Mouse (Mus musculus) lung, adult 2 months (tissue): ENCODE data around the gene Actr8. TPM values are rescaled to one million over a fixed set of nuclear protein-coding genes. Genes with fewer than 3 reads are reported as not detected.

Source experiments
- DNase-seq: peaks from one replicate; pipeline ENCODE4 v3.0.0; 2022
- H3K4me1 ChIP-seq: fragments of 200-500 bp; 2 replicates; pipeline ENCODE4 v1.6.1; 2011; ENCODE audit warnings: low read length; ENCODE audit not compliant: control insufficient read depth, insufficient read depth
- H3K4me3 ChIP-seq: fragments of 200-500 bp; replicated peaks from 2 replicates; pipeline ENCODE3; 2011; ENCODE audit warnings: low read depth, mild to moderate bottlenecking, control low read depth, low read length; ENCODE audit errors: extremely low read depth
- CTCF ChIP-seq: fragments of 200-500 bp; IDR thresholded peaks from 2 replicates; pipeline ENCODE4 v1.5.1; 2011; ENCODE audit warnings: mild to moderate bottlenecking, low read length, control low read depth; ENCODE audit not compliant: insufficient read depth
- POLR2A ChIP-seq: fragments of 200-500 bp; IDR thresholded peaks from 2 replicates; pipeline ENCODE4 v1.6.1; 2011; ENCODE audit warnings: low read depth, mild to moderate bottlenecking, control low read depth, low read length, borderline replicate concordance; ENCODE audit errors: extremely low read depth
- WGBS: fragments of 180-500 bp; shearing (Covaris S2); methylation state at CpG from one replicate; pipeline ENCODE4 v1.1.7; 2018; 5-methylcytosine and 5-hydroxymethylcytosine counted together
- polyA plus RNA-seq: library from polyadenylated mRNA; depleted of rRNA; stranded (reverse); fragments of >200 nt; gene quantifications from 2 replicates; pipeline ENCODE4 v1.2.3, GENCODE M21; 2012

The Actr8 gene
- polyA plus RNA-seq, 1 experiment = 24.6 TPM

DNA sequence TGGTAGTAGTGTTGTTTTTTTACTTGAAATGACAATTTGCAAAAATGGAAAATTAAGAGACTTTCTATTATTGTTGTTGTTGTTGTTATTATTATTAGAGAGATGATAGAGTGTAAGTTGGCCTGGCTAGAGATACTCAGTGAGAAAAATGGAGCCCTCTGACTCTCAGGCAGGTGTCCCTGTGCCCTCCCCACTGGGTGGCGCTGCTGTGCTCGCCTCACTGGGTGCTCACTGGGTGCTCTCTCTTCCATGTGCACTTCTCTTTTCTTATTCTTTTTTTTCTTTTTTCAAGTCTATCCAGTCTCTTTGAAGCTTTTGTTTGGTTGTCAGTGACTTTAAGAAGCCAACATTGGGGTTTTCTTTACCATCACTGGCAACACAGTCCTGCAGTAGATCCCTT is 49.2 kb downstream of the Actr8 start:
- no peak for DNase-seq
- TF ChIP-seq POLR2A (no peak), CTCF (peak; percentile 19; the same call in 1 of the 2 replicates)
- WGBS = 61% methylated on average over 2 of the region's 2 CpGs
- H3K4me1 ChIP-seq = no peaks in the 10 kb centered on the region
- H3K4me3 ChIP-seq = no peak overlapping the region

DNA sequence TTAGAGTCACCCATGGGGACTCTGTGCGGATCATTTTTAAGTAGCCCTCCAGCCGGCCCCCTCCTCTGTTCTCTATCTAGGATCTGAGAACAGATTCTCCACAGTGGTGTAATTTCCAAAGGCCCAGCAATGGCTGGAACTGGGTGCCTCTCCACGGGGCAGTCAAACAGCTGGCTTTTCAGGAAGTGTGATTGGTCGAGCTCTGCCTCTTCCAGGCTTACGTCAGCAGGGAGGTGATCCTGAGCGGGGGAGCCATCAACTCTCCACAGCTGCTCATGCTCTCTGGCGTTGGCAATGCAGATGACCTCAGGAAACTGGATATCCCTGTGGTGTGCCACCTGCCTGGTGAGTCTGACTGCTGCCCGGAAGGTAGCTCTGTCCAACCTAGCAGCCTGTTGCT is 55.3 kb downstream of the Actr8 start:
- Histone ChIP-seq H3K4me3 (no peak overlapping the region), H3K4me1 (no peaks in the 10 kb centered on the region)
- 61% methylated on average over 8 of the region's 8 CpGs for WGBS
- TF ChIP-seq CTCF = no peak
- no peak for TF ChIP-seq POLR2A
- no peak for DNase-seq

DNA sequence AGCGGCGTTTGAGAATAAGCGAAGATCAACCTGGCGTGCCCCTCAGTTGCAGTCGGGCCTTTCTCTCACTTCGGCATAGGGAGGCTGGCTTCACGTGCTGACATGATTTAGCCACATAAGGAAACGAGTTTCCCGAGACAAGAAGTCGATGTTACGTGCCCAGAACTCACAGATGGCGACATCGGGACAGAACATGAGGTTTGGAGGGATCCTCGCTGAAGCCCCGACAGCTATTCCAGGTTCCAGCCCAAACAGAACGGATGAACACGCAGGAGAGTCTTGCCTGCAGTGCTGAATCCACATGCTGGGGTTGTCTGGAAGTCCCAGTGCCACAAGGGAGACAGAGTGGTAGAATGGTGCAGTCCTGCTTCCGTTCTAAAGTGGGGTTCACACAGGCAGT is 60.3 kb downstream of the Actr8 start:
- TF ChIP-seq CTCF = no peak
- no peak for TF ChIP-seq POLR2A
- 91% methylated on average over 18 of the region's 18 CpGs for WGBS
- H3K4me3 ChIP-seq = no peak overlapping the region
- no peak for DNase-seq
- H3K4me1 ChIP-seq = no peaks in the 10 kb centered on the region

DNA sequence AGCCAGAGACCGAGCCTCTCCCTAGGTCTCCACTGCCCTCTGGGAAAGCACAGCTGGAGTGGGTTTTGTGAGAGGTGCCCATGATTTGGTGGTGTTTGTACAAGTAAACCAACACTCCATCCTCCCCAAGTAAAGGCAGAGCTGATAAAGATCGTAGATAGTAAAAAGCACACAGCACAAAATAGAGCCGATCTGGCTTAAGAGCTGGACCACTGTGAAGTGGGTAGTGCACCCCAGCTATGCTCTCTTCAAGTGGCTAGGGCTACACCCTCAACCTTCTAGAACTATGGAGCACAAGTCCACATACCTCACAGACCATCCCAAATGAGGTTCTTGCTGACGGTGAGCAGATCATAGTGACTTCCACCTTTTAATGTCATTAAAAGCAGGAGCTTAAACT is 61.3 kb downstream of the Actr8 start:
- H3K4me3 ChIP-seq = no peak overlapping the region
- TF ChIP-seq CTCF = no peak
- TF ChIP-seq POLR2A = no peak
- 54% methylated on average over 4 of the region's 4 CpGs for whole genome bisulfite sequencing
- no peak for DNase-seq
- no peaks in the 10 kb centered on the region for H3K4me1 ChIP-seq

DNA sequence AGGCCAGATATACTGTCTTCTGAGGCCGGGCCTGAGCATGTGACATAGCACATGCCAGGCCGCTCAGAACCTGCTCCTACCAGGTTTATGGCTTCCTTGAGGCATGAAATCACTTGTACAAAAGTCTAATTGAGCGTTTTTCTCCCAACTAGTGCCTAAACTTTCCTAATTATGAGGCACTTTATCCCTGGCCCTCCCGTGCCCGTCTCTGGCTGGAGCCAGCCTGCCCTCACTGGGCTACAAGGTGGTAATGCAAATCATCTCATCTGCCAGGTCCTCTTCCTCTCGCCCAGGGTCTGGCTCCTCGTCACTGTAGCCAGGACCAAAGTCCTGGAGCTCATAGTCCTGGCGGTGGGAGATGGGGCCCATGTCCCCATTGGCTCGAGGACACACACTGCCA is 63.7 kb downstream of the Actr8 start:
- TF ChIP-seq CTCF (no peak), POLR2A (no peak)
- no peak overlapping the region for H3K4me3 ChIP-seq
- whole genome bisulfite sequencing = 87% methylated on average over 9 of the region's 9 CpGs
- no peak for DNase-seq
- H3K4me1 ChIP-seq = no peaks in the 10 kb centered on the region

DNA sequence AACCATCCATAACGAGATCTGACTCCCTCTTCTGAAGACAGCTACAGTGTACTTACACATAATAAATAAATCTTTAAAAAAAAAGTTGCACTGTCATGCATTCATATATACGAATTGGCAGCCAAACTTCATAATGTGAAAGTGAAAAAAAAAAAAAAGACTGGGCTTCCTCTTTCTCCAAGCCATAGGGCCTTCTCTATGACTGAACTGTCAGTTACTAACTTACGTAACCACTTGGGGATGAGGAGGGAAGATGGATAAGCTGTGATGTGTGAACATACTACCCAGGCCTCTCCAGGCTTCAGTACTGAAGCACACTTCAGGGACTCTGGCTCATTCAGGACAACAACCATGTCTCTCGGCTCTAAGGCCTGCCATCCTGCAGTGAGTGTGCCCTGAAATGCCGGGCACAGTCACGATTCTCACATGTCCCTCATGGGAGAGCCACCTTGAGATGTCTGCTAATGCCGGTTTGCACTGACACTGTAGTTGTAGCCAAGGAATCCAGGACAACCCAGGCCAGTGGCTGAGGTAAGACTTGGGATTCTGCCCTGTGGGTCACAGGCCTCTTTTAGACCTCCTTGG is 65.3 kb downstream of the Actr8 start:
- TF ChIP-seq CTCF (no peak), POLR2A (no peak)
- no peak overlapping the region for H3K4me3 ChIP-seq
- no peak for DNase-seq
- WGBS = 77% methylated on average over 7 of the region's 7 CpGs
- no peaks in the 10 kb centered on the region for H3K4me1 ChIP-seq

DNA sequence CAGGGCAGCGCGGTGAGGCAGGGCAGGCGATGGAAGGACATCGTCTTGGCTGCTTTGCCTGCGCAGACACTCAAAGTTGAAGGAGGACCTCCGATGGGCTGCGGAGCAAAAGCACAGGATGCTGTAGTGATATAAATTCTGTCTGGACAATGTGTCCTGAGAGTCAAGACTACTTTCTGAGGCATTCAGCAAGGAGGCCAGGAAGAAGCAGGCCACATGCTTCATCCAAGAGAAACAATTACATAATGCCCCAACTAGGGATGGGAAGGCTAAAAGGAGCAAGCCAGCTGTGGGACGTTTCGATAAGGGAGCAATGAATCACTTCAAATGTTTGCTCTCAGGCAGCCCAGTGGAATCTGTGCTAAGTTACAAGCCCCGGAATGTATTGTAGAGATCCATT is 67.1 kb downstream of the Actr8 start:
- no peaks in the 10 kb centered on the region for H3K4me1 ChIP-seq
- DNase-seq = no peak
- no peak overlapping the region for H3K4me3 ChIP-seq
- TF ChIP-seq POLR2A (no peak), CTCF (no peak)
- 73% methylated on average over 10 of the region's 10 CpGs for WGBS

DNA sequence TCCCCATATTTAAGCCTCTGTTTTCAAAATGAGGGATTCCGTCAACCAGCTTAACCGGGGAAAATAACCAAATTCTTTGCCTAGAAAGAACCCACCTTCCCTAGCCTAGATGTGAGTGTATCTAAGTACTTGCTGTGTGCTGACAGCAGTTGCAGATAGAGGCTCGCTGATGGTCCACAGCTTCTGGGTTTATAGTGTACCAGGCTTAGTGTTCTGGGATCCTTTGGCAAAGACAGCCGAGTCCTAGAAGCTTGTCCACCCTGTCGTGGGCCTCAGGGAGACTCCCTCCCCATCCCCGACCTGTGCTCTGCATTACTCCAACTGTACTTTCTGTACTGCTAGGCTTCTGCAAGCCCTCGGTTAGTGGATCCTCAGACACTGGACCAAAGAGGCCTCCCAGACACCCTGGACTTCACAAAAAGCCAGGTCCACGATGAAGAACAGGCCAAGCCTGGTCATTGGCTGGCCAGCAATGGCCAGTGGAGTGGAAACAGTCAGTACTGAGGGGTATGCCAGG is 67.6 kb downstream of the Actr8 start:
- H3K4me3 ChIP-seq = no peak overlapping the region
- no peaks in the 10 kb centered on the region for H3K4me1 ChIP-seq
- WGBS = 71% methylated on average over 8 of the region's 8 CpGs
- no peak for DNase-seq
- TF ChIP-seq POLR2A = no peak
- no peak for TF ChIP-seq CTCF

DNA sequence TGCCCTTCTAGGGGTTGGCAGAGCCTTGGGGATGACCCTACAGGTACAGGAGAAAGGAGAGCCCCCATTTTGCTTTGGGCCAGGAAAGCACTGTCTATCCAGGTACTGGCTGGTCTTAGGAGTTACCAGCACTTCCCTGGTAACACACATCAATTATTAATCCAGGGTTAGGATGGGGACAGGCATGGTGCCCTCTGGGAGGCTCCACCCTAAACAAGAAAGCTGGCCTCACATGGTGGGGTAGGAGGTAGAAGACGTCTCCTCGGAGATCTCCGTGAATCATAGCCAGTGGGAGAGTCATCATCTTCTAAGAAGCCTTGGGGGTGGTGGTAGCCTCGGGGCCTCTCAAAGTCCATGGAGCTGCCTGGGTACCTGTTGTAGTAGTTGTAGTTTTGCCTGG is 68.8 kb downstream of the Actr8 start:
- TF ChIP-seq POLR2A (no peak), CTCF (no peak)
- Histone ChIP-seq H3K4me1 (no peaks in the 10 kb centered on the region), H3K4me3 (no peak overlapping the region)
- 88% methylated on average over 4 of the region's 4 CpGs for WGBS
- DNase-seq = no peak

DNA sequence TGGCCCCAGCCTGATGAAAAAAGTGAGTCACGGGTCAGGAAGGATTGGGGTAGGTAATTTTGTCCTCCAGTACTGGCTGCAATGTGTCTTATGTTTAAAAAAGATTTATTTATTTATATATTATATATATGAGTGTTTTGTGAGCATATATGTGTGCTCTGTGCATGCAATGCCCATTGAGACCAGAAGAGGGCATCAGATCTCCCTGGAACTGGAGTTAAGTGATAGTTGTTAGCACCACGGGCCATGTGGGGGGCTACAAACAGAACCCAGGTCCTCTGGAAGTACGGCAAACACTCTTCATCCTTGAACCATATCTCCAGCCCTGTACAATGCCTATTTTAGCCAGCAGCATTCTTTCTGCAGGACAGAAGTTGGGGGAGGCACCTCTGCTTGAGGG is 69.9 kb downstream of the Actr8 start:
- no peaks in the 10 kb centered on the region for H3K4me1 ChIP-seq
- 79% methylated on average over 3 of the region's 3 CpGs for WGBS
- DNase-seq = no peak
- TF ChIP-seq POLR2A (no peak), CTCF (no peak)
- H3K4me3 ChIP-seq = no peak overlapping the region
